Mouse (Mus musculus): ENCODE measurements at regions not wholly inside any gene's neighbourhood (a gene's known extent, or its start where the extent isn't known, plus 50 kb on each side); places are given as distances from the start of the nearest gene placed in this dataset.

DNA sequence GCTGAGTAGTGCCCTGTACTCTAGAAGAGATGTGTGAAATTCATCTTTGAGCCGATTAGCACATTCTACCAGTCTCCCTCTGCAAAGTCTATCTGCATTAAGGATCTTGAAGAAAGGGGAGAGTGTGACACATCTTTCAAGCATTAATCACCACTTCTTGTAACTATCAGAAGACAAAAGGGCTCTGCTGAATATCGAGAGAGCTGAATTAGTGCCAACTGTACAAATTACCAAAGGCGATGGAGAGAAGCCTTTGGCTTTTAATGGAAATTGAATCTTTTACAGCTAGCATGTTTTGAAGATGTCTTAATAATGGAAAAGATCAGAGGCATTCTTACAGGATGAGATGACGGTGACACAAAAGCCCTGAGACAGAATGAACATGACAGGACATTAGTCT lies 97.2 kb upstream of the Pam start:
- DNase-seq (ENCODE audit: low read depth), result no peak

DNA sequence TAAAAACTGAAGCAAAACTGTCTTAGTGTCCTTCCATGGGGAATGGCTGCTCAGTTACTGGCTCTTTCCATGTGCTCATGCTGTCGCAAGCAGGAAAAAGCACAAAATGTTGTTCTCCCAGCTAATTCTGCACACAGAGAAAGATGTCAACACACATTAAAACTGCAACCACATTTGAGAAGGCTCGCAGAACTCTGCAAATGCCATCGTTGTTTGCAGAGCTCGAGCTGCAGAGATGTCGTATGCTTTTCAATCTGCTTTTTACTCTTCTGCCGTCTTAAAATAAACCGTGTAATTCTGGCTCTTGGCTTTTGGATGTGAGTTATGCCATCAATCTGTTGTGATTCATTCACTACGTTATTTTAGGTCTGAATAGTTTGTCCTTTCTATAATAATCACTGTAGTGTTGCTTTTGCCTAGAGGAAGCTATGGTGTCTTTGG lies 96.6 kb upstream of the Pam start:
- no peak for DNase-seq (ENCODE audit: low read depth)

DNA sequence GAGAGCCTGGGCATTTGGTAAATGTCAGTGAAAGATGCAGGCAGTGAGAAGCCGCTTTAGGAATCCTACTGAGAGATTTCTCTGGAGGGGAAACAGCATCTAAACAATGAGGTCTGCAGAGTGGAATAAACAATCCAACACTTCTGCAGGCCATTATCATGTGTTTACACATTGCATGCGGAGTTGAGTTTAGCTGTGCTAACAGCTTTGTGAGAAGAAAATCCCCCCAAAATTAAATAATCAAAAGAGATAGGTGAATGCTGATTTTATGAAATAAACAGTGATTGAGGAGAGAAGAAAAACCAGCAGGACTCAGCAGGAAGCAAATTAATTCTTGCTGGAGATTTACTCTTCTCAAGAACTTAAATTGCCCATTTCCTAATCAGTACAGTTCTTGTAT lies 95.9 kb upstream of the Pam start:
- no peak for DNase-seq (ENCODE audit: low read depth)

DNA sequence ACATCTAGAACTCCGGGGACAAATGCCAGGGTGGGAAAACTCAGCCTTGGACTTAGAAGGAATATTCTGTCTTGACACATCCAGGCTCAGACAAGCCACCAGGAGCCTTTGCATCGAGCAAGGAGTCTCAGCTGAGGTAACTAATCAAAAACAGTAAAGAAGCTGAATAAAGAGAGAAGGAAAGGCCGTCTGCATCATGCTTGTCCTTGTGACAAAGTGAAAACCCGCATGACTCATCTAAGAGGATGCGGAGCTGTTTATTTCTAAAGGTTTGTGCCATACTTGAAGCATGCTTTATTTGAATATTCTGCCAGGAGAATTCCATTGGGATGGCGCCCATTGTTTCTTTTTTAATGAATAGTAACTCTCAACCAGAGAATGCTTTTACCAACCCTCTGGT lies 95.3 kb upstream of the Pam start:
- DNase-seq (ENCODE audit: low read depth), result no peak

DNA sequence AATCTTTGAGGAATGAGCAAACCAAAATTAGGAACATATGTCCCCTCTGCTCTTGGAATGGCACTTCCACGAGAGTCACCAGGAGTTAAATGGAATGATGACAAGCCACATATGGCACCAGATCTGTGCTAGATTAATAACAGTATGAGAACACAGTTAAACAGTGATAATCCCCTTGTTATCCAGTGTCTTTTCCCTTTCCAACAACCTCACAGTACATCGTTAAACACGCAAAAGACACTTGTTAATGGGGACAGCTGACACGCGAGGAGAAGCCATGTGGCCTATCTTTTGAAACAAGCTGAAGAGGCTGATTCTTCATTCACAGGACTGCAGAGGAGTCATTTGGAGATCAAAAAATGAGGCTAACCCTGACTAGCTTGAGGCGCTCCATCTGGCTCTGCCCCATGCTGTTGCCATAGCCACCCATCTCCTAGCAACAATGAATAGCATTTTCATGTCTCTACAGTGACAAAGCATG lies 94.6 kb upstream of the Pam start:
- no peak for DNase-seq (ENCODE audit: low read depth)

DNA sequence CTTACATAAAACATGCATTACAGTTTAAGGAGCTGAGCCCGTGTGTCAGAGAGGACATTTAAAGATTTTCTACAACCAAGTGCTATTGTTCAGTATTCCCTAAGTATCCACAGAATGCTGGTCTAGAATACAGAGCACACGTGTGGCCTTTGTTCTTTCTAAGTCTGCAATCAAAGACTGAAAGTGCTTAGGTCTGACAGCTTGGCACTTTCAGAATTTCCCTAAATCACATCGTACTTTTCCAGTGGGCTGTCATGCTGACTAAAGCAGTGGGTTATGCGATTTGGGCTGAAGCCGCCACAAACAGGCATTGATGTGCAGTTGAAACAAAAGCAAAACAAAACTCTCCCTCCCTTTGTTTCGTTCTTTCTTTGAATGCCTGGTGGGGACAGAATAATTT lies 84.9 kb upstream of the Pam start:
- no peak for DNase-seq (ENCODE audit: low read depth)

DNA sequence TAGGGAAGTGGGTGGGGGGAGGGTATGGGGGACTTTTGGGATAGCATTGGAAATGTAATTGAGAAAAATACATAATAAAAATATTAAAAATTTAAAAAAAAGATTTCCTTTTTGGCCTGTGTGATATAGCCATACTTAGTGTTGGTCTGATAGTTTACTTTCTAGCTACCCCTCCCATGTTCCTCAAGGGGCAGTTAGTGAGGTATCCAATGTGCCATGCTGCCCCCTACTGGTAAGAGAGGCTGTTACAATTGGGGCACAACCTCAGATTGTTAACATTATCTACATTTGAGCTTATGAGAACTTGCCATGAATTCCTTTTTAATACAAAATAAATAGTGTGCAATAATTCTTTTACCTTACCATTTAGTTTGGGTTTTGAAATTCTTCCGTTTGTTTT lies 83.6 kb upstream of the Pam start:
- peak; percentile 9 for DNase-seq (ENCODE audit: low read depth)

DNA sequence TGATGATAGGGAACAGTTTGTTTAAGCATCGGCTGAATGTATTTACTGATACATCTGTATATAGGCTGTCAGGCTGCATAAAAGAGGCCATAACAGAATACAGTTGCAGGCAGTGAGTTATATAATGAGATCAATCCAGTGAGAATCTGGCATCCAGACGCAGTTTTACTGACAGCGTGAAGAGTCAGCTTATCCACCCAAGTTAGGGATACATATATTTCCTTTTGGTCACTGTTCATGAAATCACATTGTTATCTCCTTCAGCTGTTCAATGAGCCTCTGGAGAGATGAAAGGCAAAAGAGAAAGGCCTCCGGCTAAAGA lies 79.3 kb upstream of the Pam start:
- DNase-seq (ENCODE audit: low read depth), result no peak

DNA sequence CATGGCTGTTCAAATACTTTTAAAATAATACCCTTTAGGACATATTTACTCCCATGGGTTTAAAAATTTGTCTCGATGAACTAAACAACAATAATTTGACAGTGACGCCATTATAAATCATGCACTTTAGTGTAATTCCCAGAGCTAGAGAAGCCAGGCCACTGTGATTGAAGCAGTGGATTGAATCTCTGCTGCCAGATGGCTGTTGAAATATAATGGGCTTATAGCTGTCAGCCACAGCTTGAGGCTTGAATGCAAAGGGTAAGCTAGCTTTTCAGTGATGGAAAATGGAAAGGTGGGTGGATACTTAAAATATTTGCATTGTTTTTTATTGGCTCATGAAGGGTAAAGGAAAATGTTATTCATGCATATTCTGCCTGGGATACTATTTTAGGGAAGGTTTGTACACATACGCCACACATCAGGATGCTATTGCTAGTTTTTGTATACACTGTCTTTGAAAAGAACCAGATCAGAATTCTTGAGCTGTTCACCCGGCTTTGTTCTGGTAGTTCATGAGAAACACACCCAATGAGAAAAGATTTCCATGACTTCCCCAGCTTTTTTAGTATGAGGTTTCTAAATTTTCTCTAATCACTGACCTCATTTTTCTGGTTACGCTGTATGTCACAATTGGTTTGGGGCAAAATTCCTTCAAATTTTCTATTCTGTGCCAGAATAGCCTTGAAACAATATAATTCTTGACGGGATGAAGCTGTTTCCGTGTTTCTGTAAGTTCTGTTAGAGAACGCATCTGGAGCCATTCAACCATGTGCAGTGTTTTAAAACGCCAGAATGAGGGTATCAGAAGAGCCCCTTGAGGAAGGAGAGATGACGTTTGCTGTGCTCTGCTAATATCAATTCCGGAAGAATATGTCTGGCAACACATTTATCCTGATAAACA lies 78.7 kb upstream of the Pam start:
- no peak for DNase-seq (ENCODE audit: low read depth)

DNA sequence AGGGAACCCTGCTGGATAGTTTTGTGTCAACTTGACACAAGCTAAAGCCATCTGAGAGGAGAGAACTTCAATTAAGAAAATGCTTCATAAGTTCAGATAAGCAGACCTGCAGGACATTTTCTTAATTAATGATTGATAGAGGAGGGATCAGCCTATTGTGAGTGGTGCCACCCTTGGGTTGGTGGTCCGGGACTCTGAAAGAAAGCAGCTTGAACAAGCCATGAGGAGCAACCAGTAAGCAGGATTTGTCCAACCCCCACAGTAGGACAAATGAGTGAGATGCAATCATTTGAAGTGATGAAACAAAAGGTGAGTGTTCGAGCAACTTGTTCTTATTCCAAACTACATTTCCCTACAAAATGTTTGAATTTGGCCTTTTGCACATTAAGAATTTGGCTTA lies 78.0 kb upstream of the Pam start:
- no peak for DNase-seq (ENCODE audit: low read depth)

DNA sequence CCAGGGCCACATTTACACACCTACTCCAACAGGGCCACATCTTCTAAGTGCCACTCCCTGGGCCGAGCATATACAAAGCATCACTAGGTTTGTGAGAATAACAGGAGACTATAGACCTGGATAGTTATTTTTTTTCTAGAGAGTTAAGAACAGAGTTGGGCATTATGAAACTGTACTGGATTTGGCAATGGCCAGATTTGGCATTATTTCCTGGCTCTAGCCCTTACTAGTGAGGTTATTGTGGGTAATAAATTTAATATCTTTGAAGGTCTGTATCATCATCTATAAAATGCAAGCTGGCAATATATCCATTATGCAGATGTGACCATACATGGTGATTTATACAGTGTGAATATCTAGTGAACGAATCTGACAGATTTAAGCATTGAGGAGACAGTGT lies 75.8 kb upstream of the Pam start:
- no peak for DNase-seq (ENCODE audit: low read depth)

DNA sequence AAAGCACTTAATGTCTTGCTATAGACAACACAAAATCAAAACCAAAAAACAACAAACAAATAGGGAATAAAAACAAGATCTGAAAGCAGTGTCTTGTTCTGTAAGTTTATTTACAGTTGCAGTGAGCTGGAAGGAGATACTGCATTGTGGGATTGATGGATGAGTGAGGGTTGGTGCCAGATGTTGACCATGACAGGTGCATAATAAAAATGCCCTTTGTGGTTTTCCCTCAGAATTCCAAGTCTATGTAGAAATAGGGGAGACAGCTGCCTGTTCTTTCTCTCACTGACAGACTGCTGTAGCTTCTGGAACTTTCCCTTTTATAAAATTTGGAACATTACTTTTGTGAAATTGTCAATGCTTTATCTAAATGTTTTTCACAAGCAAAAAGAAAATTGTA lies 73.9 kb upstream of the Pam start:
- DNase-seq (ENCODE audit: low read depth), result no peak

DNA sequence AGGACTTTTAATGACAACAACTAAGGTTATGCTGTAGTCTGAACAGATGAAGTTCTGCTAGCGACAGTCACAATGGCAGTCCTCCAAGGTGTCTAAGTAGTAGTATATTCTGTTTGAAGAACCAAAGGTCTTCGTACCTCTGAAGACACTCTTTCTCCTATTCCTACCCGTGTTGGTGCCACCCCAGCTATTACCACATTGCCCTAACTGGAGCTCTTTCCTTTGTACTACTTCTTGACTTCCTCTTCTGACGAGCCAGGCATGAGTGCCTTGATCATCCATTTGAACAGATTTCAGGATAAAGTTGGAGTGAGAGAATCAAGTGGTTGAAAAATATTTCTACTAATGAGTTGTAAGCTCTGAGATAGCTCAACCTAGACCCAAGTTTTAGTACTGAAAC lies 72.4 kb upstream of the Pam start:
- DNase-seq (ENCODE audit: low read depth), result no peak

DNA sequence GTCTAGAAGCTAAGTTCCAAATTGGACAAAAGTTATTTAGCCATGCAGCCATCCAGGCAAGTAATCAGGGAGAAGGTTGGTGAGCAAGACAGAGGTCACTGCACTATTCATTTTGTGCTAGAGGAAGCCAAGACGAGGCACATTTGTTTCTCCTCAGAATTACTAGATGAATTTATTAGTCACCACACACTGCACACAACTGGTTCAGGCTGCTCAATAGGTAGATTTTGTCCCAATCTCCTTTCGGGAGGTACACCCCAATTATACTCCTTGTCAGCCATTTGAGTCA lies 67.1 kb upstream of the Pam start:
- no peak for DNase-seq (ENCODE audit: low read depth)

DNA sequence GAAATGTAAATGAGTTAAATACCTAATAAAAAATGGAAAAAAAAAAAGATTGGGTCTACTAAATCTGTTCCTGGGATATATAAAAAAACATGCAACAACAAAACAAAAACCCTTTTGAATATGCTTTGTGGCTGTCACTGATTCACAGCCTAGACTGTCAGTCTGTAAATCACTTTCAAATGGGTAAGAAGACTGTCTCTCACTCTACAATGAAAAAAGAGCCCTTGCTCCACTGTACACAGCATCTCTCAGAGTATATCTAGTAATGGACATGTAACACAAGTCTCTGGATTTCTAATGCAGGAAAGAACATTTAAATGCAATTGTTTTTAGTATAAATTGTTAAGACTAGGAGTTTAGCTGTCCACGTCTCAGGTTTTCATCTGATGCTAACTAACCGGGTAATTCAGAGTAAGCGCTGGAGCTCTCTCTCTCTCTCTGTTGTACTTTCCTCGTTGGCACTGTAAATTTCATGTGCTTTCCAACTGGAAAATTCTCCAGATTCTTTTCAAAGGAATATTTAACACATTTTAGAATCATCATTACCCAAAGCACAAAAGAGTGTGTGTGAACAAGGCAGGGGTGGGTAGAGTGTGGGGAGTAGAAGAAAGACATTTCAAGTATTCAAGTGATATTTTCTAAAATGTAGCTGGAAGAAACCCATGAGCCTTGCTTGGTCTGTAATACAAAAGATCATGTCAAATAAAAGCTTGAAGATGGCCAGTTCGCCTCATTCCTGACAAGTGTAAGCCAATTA lies 66.6 kb upstream of the Pam start:
- no peak for DNase-seq (ENCODE audit: low read depth)

DNA sequence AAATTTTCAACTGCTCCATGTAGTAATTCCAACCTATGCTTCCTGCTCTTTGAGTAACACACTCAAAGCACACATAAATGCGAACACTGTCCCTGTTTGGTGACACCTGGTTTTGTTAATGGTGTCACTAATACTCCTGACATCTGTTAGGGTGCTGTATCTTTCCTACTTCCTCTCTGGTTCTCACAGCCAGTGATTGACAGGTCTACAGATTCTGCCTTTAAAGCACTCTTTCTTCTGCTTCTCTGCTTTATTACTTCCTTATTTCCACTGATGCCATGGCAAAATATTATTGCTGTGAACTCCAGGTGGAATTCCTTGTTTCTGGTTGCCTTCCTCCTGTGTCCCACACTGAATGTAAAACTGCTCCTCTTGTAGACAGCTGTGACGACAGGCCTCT lies 63.5 kb upstream of the Pam start:
- no peak for DNase-seq (ENCODE audit: low read depth)

DNA sequence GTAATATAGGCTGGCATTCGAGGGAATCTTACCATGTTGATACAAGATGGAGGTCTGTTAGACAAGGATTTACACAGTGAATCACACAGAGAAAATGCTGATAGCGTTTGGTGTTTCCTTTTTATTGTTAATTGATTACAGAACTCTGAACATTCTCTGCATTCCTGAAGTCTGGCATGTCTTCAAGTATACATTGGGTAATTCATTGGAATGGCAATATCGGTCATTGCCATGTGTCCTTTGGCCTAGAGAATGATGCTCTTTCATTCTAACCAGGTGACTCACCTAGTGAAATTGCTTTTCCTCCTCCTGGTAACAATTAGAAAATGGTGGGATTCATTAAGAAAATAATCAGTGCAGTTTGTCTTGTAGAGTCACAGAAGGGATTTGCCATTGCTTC lies 51.9 kb upstream of the Pam start:
- DNase-seq (ENCODE audit: low read depth), result no peak
